Mouse (Mus musculus): ENCODE results near the gene Gas2l1. TPM values are rescaled to one million over a fixed set of nuclear protein-coding genes. Genes with fewer than 3 reads are reported as not detected.

The Gas2l1 gene
- 10 to 100 TPM; 66.5 to 86.7 TPM for polyA plus RNA-seq (2012; fragmentation: generic; extraction: Trizol)

GRCm38 (mm10) chr11:5065056-5065821 is at the start of gene Gas2l1:
TSS of gene Gas2l1 (minus strand) at chr11:5065327.

DNA sequence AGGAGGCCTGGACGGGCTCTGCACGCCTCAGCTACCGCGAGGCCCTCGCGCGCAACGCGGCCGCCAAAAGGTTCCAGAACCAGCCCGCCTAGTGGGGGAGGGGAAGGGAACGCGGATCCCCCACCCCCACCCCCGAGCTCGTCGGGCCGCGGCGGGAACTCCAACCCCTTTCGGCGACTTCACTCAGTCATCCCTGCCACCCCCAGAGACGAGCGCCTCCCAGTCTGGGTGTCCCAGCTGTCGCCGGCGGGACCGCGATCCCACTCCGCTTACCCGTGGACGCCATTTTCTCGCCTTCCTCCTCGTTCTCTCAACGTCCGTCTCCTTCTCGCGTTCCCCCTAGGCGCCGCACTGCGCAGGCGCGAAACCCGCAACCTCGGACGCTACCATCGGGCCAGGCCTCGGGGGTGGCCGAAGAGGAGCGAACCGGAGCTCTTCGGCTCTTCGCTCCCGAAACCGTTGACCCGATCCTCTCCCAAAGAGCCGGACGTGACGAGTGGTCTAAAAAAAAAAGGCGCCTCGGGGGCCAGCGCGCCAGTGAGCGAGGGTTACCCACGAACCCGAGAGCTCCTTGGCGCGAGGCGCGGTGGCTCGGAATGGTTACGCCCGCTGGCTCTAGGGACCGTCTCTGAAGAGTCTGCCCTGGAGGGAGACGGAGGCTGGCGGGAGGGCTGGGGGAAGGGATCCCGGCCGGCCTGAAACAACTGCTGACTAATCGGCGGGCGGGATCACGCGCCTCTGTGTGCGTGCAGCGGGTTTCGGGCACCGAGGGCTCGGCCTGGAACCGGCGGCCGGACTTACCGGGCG is 33.8 kb upstream of the Gas2l1 start, which contains the start of the genes Rhbdd3 and Ewsr1:
Rhbdd3 (plus strand) TSS at position 191 of the 807 bp plus-strand sequence.
Ewsr1 (minus strand) TSS at position 531 of the 807 bp plus-strand sequence.

DNA sequence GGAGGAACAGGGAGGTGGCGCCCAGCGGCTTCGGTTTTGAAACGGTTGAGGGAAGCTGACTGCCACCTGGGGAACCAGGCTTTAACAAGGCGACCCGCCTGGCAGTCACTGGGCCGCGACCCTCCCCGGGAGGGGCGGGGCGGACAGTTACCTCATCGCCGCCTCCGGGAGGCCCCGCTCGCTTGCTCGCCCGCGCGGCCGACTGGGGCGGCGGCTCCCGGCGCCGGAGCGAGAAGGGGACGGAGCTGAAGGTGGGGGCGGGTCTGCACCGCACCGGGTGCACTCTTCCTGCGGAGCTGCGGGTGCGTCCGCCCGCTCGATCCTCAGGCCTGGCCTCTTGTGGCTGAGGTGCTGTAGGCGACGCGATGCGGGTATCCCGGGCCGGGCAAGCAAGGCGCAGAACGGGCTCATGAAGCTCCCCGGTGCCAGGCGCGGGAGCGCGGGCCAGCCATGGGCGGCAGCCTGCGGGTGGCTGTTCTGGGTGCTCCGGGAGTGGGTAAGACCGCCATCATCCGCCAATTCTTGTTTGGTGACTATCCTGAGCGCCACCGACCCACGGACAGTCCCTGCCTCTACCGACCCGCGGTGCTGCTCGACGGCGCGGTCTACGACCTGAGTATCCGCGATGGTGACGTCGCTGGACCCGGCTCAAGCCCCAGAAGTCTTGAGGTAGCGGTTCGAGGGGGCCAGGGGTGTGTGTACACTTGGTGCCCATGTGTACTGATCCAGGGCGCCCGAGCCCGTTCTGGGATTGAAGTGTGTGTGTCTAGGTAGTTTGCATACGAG is 7.1 kb downstream of the Gas2l1 start, which contains the start of gene Rasl10a:
Rasl10a (plus strand) TSS at position 273 of the 786 bp plus-strand sequence.

Other genes starting within 250 kb of the Gas2l1 start
- gene Nf2, start 215.8 kb downstream of the Gas2l1 start, polyA plus RNA-seq (2012; fragmentation: generic; extraction: Trizol) = 10 to 100 TPM in 1 of 2 experiments, 1 to 10 TPM in 1; 9.6 to 38.1 TPM
- 10 to 100 TPM in 1 of 2 experiments, 1 to 10 TPM in 1; 6.7 to 11.4 TPM for gene Nipsnap1, start 191.4 kb downstream of the Gas2l1 start, polyA plus RNA-seq (2012; fragmentation: generic; extraction: Trizol)
- gene Thoc5, start 170.0 kb downstream of the Gas2l1 start, polyA plus RNA-seq (2012; fragmentation: generic; extraction: Trizol) = 10 to 100 TPM; 35.7 to 37.1 TPM
- under 1 TPM in 1 of 2 experiments, not detected in 1; 0.04 TPM for gene Nefh, start 117.3 kb downstream of the Gas2l1 start, polyA plus RNA-seq (2012; fragmentation: generic; extraction: Trizol)
- gene Ap1b1, start 78.5 kb downstream of the Gas2l1 start, polyA plus RNA-seq (2012; fragmentation: generic; extraction: Trizol) = 10 to 100 TPM; 25.8 to 50.7 TPM
- gene Rasl10a, start 7.2 kb downstream of the Gas2l1 start, polyA plus RNA-seq (2012; fragmentation: generic; extraction: Trizol) = under 1 TPM; 0.06 to 0.17 TPM
- 10 to 100 TPM; 18.0 to 25.3 TPM for gene Rhbdd3, start 33.6 kb upstream of the Gas2l1 start, polyA plus RNA-seq (2012; fragmentation: generic; extraction: Trizol)
- 100 to 1,000 TPM in 1 of 2 experiments, 10 to 100 TPM in 1; 45.9 to 155 TPM for gene Ewsr1, start 33.9 kb upstream of the Gas2l1 start, polyA plus RNA-seq (2012; fragmentation: generic; extraction: Trizol)
- under 1 TPM in 1 of 2 experiments, not detected in 1; 0.09 TPM for gene Emid1, start 86.9 kb upstream of the Gas2l1 start, polyA plus RNA-seq (2012; fragmentation: generic; extraction: Trizol)
- gene Kremen1, start 196.2 kb upstream of the Gas2l1 start, polyA plus RNA-seq (2012; fragmentation: generic; extraction: Trizol) = 10 to 100 TPM in 1 of 2 experiments, 1 to 10 TPM in 1; 2.5 to 18.7 TPM

All from C3H10T1/2 (cell line).